Mouse (Mus musculus) forebrain, postnatal 0 days (tissue): ENCODE measurements around the gene Olfr1336. TPM values are rescaled to one million over a fixed set of nuclear protein-coding genes. Genes with fewer than 3 reads are reported as not detected.
A peak's percentile ranks its signal among the peaks of the same experiment; 100 is the strongest.

Experiments
- ATAC-seq: fragments of 200-750 bp; cut with Nextera tagmentation; 2 replicates; pipeline ENCODE4 v1.8.0; 2017; ENCODE audit warnings: mild to moderate bottlenecking, moderate library complexity
- DNase-seq: peaks from one replicate; pipeline ENCODE4 v3.0.0-alpha.2; 2015
- H3K27ac ChIP-seq: fragments of 300-500 bp; sonication (generic); 2 replicates; pipeline ENCODE4 v1.5.1; 2014; ENCODE audit warnings: low read depth, mild to moderate bottlenecking, antibody characterized with exemption, low read length, moderate library complexity, mixed read lengths
- H3K27me3 ChIP-seq: fragments of 300-500 bp; sonication (generic); 2 replicates; pipeline ENCODE4 v1.6.1; 2014; ENCODE audit warnings: mild to moderate bottlenecking, low read length, mixed read lengths; ENCODE audit not compliant: insufficient read depth
- H3K36me3 ChIP-seq: fragments of 300-500 bp; sonication (generic); 2 replicates; pipeline ENCODE4 v1.6.1; 2014; ENCODE audit warnings: mild to moderate bottlenecking, moderate library complexity; ENCODE audit not compliant: insufficient read depth
- H3K4me1 ChIP-seq: fragments of 300-500 bp; sonication (generic); 2 replicates; pipeline ENCODE4 v1.6.1; 2014; ENCODE audit warnings: antibody characterized with exemption; ENCODE audit not compliant: insufficient read depth
- H3K4me2 ChIP-seq: fragments of 300-500 bp; sonication (generic); 2 replicates; pipeline ENCODE4 v1.6.1; 2014; ENCODE audit warnings: low read depth, mild to moderate bottlenecking, moderate library complexity
- H3K4me3 ChIP-seq: fragments of 300-500 bp; sonication (generic); 2 replicates; pipeline ENCODE4 v1.5.1; 2014; ENCODE audit warnings: low read depth, low read length, mixed read lengths
- H3K9ac ChIP-seq: fragments of 300-500 bp; sonication (generic); 2 replicates; pipeline ENCODE4 v1.6.1; 2014; ENCODE audit warnings: mild to moderate bottlenecking
- H3K9me3 ChIP-seq: fragments of 300-500 bp; sonication (generic); 2 replicates; pipeline ENCODE4 v1.6.1; 2016; ENCODE audit warnings: low read length
- CTCF ChIP-seq: sonication (generic); IDR thresholded peaks from 2 replicates; pipeline ENCODE4 v1.5.1; 2016; ENCODE audit warnings: antibody characterized with exemption, control low read depth, low read depth
- WGBS: fragments of 180-500 bp; shearing (Covaris S2); extraction: QIAGEN DNeasy Blood & Tissue Kit; methylation state at CpG from one replicate; pipeline ENCODE4 v1.1.7; 2014; 5-methylcytosine and 5-hydroxymethylcytosine counted together
- polyA plus RNA-seq: library from polyadenylated mRNA; unstranded; fragments of >200 nt; fragmentation: Nextera tagmentation; extraction: Ambion mirVana; gene quantifications from 2 replicates; pipeline ENCODE4 v1.2.1, GENCODE M21; 2015
- total RNA-seq: library from RNA; depleted of rRNA; stranded (reverse); fragments of >200 nt; gene quantifications from 2 replicates; pipeline ENCODE4 v1.2.3, GENCODE M21; 2014; rRNA removed

The Olfr1336 gene
- not detected in 2 replicates for total RNA-seq
- polyA plus RNA-seq = not detected in 2 replicates

- no peak for TF ChIP-seq CTCF
- no peaks in the 10 kb centered on the region for H3K4me1 ChIP-seq
- ATAC-seq (no peak), DNase-seq (no peak)
- H3K4me2 ChIP-seq = no peak within 1 kb of the TSS
- no peaks in the 10 kb centered on the region for H3K27me3 ChIP-seq
- H3K36me3 ChIP-seq = no peaks in the 10 kb centered on the region
- H3K9ac ChIP-seq = no peak within 1 kb of the TSS
- H3K4me3 ChIP-seq = no peak within 1 kb of the TSS
- no peaks in the 10 kb centered on the region for H3K9me3 ChIP-seq
- H3K27ac ChIP-seq = no peak within 1 kb of the TSS
Observed at GRCm38 (mm10) chr7:6455868-6456267, at the start of gene Olfr1336. Gene Olfr1336 (plus strand): TSS chr7:6456168.

- Histone ChIP-seq H3K27ac (no peak within 1 kb of the TSS), H3K4me3 (no peak within 1 kb of the TSS), H3K36me3 (no peaks in the 10 kb centered on the region), H3K9ac (no peak within 1 kb of the TSS), H3K4me2 (no peak within 1 kb of the TSS), H3K27me3 (no peaks in the 10 kb centered on the region), H3K9me3 (no peaks in the 10 kb centered on the region), H3K4me1 (no peaks in the 10 kb centered on the region)
- 3% methylated on average over 17 of the region's 17 CpGs for WGBS
- DNase-seq (peak; percentile 69), ATAC-seq (peak; percentile 45)
- TF ChIP-seq CTCF = no peak
Observed at GRCm38 (mm10) chr7:6410043-6410442, 45.9 kb upstream of the Olfr1336 start, which contains the start of gene Gm20715. Gene Gm20715 (plus strand): TSS chr7:6410277.

GRCm38 (mm10) chr7:6414626-6415441 is 41.1 kb upstream of the Olfr1336 start:
- H3K27ac ChIP-seq = no peak overlapping the region
- peak overlapping the region; percentile 54 for H3K9ac ChIP-seq
- DNase-seq (peak; percentile 71), ATAC-seq (peak; percentile 95)
- no peaks in the 10 kb centered on the region for H3K9me3 ChIP-seq
- no peaks in the 10 kb centered on the region for H3K4me1 ChIP-seq
- WGBS = 8% methylated on average over 20 of the region's 22 CpGs
- H3K27me3 ChIP-seq = no peaks in the 10 kb centered on the region
- no peaks in the 10 kb centered on the region for H3K36me3 ChIP-seq
- no peak for TF ChIP-seq CTCF
- H3K4me3 ChIP-seq = peak overlapping the region; percentile 42
- peak overlapping the region; percentile 53 for H3K4me2 ChIP-seq

GRCm38 (mm10) chr7:6415442-6415787 is 40.6 kb upstream of the Olfr1336 start:
- Histone ChIP-seq H3K27me3 (no peaks in the 10 kb centered on the region), H3K4me2 (peak overlapping the region; percentile 53), H3K9ac (peak overlapping the region; percentile 54), H3K4me3 (peak overlapping the region; percentile 42), H3K27ac (no peak overlapping the region), H3K36me3 (no peaks in the 10 kb centered on the region), H3K4me1 (no peaks in the 10 kb centered on the region), H3K9me3 (no peaks in the 10 kb centered on the region)
- ATAC-seq (peak; percentile 57; the same call in 1 of the 2 replicates), DNase-seq (no peak)
- no peak for TF ChIP-seq CTCF
- WGBS = 12% methylated on average over 8 of the region's 8 CpGs

GRCm38 (mm10) chr7:6419894-6420293 is 36.1 kb upstream of the Olfr1336 start:
- no peak overlapping the region for H3K4me2 ChIP-seq
- no peaks in the 10 kb centered on the region for H3K9me3 ChIP-seq
- no peaks in the 10 kb centered on the region for H3K4me1 ChIP-seq
- no peak overlapping the region for H3K27ac ChIP-seq
- H3K4me3 ChIP-seq = no peak overlapping the region
- no peak overlapping the region for H3K9ac ChIP-seq
- ATAC-seq = no peak
- H3K36me3 ChIP-seq = no peaks in the 10 kb centered on the region
- DNase-seq = no peak
- no peak for TF ChIP-seq CTCF
- WGBS = 74% methylated on average over 6 of the region's 6 CpGs
- H3K27me3 ChIP-seq = no peaks in the 10 kb centered on the region

GRCm38 (mm10) chr7:6429381-6429780 is 26.6 kb upstream of the Olfr1336 start:
- Histone ChIP-seq H3K9me3 (no peaks in the 10 kb centered on the region), H3K9ac (no peak overlapping the region), H3K4me1 (no peaks in the 10 kb centered on the region), H3K4me2 (no peak overlapping the region), H3K4me3 (no peak overlapping the region), H3K36me3 (0 out of 2 replicates have a peak, but pooled peaks cover 3% of the 10 kb centered on the region), H3K27ac (no peak overlapping the region), H3K27me3 (no peaks in the 10 kb centered on the region)
- no peak for DNase-seq
- no peak for ATAC-seq
- WGBS = 90% methylated on average over 3 of the region's 3 CpGs
- TF ChIP-seq CTCF = no peak

GRCm38 (mm10) chr7:6430342-6430741 is 25.6 kb upstream of the Olfr1336 start:
- H3K9ac ChIP-seq = no peak overlapping the region
- 0 out of 2 replicates have a peak, but pooled peaks cover 3% of the 10 kb centered on the region for H3K36me3 ChIP-seq
- no peak overlapping the region for H3K4me2 ChIP-seq
- H3K4me3 ChIP-seq = no peak overlapping the region
- H3K27ac ChIP-seq = no peak overlapping the region
- peaks cover 6% of the 10 kb centered on the region; the same call in 1 of the 2 replicates for H3K4me1 ChIP-seq
- no peaks in the 10 kb centered on the region for H3K27me3 ChIP-seq
- WGBS = 37% methylated on average over 2 of the region's 2 CpGs
- H3K9me3 ChIP-seq = no peaks in the 10 kb centered on the region
- peak; percentile 47; the same call in 1 of the 2 replicates for TF ChIP-seq CTCF
- DNase-seq (peak; percentile 21), ATAC-seq (no peak)
